Mouse (Mus musculus): Measurements from ENCODE around the gene Gm5108. TPM values are rescaled to one million over a fixed set of nuclear protein-coding genes. Genes with fewer than 3 reads are reported as not detected.

Gm5108 gene
- polyA plus RNA-seq, 1 experiment from 2014 or later: not detected

DNA sequence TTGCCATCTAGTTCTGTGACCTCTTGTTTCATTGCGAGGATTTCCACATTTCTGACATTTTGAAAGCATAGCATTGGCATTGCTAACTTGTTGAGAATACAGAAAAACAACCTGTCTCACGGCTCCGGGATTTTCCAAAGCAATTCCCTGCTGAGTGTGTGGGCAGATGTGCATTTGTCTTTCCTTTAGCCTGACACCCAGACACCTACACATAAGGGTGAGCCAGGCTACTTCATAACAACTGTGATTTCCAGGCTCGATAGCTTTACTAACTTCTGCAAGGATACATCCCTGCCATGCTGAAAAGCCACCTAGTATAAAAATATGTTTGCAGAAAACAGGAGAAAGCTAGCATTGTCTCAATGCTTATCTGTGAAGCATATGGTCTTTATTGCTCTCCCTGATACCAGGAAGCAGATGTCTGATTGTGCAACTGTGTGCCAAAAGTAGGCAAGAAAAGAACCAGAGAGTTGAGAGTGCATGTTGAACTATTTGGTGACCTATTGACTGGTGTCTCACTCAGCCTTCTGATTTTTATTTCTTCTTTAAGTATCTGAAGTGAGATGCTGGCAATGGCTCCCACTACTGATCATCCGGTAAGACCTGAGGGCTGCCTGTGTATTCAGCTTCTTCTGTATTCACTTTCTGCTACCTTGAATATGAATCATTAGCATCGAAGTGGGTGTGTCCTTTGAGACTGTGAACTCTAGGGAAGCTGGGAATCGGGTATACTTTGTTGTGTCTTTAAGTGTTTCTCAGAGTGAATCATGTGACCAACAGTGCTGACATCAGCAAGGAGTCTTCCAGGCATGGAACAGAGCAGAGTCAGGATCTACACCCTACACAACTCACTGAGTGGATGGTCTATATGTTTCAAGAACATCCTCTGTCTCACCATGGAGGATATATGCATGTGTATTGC lies 20.5 kb downstream of the Gm5108 start:
- no peak overlapping the region for H3K27ac ChIP-seq

DNA sequence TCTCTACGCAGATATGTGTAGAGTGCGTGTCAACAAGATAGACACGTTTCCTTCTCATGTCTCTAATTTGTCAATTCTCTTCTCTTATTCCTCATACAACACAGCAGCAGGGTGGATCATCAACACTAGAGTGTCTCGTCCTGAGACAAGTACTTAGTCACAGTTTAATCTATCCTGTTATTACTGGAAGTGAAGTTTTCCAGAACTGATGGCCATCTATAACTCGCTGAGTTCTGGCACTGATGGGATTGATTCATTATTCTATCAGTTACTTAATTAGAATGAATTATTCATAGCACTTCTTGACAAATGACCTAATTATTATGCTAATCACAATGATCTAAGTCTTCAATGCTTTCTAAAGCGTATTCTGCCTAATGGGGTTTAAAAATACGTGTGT lies 28.1 kb downstream of the Gm5108 start:
- Histone ChIP-seq H3K4me3 (replicated peaks) (no peak overlapping the region), H3K36me3 (no peaks in the 10 kb centered on the region), H3K4me2 (no peak overlapping the region), H3K4me1 (replicated peaks) (no peaks in the 10 kb centered on the region), H3K9ac (no peak overlapping the region), H3K27ac (no peak overlapping the region), H3K9me3 (replicated peaks) (no peaks in the 10 kb centered on the region), H3K27me3 (no peaks in the 10 kb centered on the region)
- 65% methylated on average over 7 of the region's 7 CpGs for WGBS (ENCODE audit: insufficient replicate concordance)
- no peak for DNase-seq
- ATAC-seq (ENCODE audit: low read depth): no peak

More for the DNA sequence above, 20.5 kb downstream of the Gm5108 start:
- DNase-seq: no peak
- Histone ChIP-seq H3K27me3 (no peaks in the 10 kb centered on the region), H3K4me2 (no peak overlapping the region), H3K9me3 (replicated peaks) (no peaks in the 10 kb centered on the region), H3K4me3 (replicated peaks) (no peak overlapping the region), H3K36me3 (no peaks in the 10 kb centered on the region), H3K9ac (no peak overlapping the region), H3K4me1 (replicated peaks) (no peaks in the 10 kb centered on the region)
- WGBS (ENCODE audit: insufficient replicate concordance): 57% methylated on average over 7 of the region's 7 CpGs
- no peak for ATAC-seq (ENCODE audit: low read depth)

DNA sequence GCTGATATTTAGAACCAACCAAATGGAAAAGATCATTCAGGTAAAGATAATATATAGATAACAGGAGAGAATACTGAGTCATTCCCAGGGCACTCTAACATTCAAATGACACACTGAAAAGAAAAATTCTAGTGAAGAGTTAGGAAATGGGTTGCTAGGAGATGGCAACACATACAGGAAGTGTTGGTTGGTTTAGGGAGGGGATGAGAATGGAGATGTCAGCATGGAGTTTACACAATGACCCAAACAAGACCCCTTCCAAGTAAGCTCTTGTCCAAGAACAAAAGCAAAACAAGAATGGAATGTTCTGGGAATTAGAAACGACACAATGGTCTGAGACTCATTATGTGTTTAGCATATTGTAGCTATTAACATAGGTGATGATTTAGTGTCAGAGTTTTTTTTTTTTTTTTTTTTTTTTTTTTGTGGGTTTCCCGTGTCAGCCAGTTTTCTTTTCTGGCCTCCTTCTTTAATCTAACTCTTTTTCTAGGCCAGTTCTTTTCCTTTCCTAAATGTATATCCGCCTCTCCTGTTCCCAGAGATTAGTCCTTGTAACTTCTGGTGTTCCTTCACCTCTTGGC lies 40.6 kb downstream of the Gm5108 start:
- WGBS (ENCODE audit: insufficient replicate concordance): 28% methylated on average over 3 of the region's 3 CpGs

DNA sequence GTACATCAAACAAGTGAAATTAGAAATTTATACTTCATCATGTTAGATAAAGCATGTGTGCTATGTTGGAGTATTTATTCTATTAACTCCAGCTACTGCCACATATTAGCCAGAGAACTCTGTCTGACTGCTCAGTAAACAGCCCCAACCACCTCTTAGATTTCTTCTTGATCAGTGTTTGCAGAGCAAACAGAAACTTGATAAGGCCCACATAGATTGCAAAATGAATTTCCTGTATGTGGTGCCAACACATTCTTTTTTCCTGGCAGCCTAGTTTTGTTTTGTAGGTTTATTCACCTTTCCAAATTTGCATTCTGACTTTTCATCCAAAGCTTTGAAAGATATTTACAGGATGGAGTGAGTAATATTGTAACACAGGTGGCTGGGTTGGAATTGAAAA lies 49.0 kb downstream of the Gm5108 start:
- H3K9ac ChIP-seq: no peak overlapping the region
- no peak overlapping the region for H3K4me2 ChIP-seq
- no peak overlapping the region for H3K4me3 ChIP-seq (replicated peaks)
- ATAC-seq (ENCODE audit: low read depth) (no peak), DNase-seq (no peak)
- no peak overlapping the region for H3K27ac ChIP-seq
- H3K9me3 ChIP-seq (replicated peaks): no peaks in the 10 kb centered on the region
- H3K27me3 ChIP-seq: no peaks in the 10 kb centered on the region
- no peaks in the 10 kb centered on the region for H3K36me3 ChIP-seq
- H3K4me1 ChIP-seq (replicated peaks): no peaks in the 10 kb centered on the region

More for the DNA sequence above, 40.6 kb downstream of the Gm5108 start:
- Histone ChIP-seq H3K27me3 (no peaks in the 10 kb centered on the region), H3K4me3 (replicated peaks) (no peak overlapping the region), H3K9me3 (replicated peaks) (no peaks in the 10 kb centered on the region), H3K9ac (no peak overlapping the region), H3K4me2 (no peak overlapping the region), H3K4me1 (replicated peaks) (no peaks in the 10 kb centered on the region), H3K27ac (no peak overlapping the region), H3K36me3 (no peaks in the 10 kb centered on the region)
- ATAC-seq (ENCODE audit: low read depth): no peak
- no peak for DNase-seq

DNA sequence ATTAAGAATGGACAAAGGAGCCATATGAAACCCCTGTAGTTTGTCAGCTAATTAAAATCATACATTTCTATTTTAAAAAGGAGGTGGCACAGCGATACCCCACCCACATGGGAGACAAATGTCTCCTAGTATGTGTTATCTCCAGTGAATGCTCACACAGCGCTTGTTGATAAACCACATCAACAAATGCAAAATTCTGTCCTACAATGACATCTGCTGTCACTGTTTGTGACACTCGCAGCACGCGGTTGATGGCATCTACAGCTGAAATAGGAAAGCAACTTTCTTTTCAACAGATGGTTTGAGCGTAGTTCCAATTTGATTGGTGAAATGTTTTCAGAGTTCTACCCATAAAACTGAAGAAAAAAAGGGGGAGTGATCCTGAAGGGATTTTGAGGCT lies 61.1 kb downstream of the Gm5108 start:
- Histone ChIP-seq H3K4me3 (replicated peaks) (no peak overlapping the region), H3K9me3 (replicated peaks) (no peaks in the 10 kb centered on the region), H3K36me3 (no peaks in the 10 kb centered on the region), H3K27me3 (no peaks in the 10 kb centered on the region), H3K4me1 (replicated peaks) (no peaks in the 10 kb centered on the region), H3K9ac (no peak overlapping the region), H3K4me2 (no peak overlapping the region), H3K27ac (no peak overlapping the region)
- 58% methylated on average over 6 of the region's 6 CpGs for WGBS (ENCODE audit: insufficient replicate concordance)
- DNase-seq (no peak), ATAC-seq (ENCODE audit: low read depth) (no peak)

DNA sequence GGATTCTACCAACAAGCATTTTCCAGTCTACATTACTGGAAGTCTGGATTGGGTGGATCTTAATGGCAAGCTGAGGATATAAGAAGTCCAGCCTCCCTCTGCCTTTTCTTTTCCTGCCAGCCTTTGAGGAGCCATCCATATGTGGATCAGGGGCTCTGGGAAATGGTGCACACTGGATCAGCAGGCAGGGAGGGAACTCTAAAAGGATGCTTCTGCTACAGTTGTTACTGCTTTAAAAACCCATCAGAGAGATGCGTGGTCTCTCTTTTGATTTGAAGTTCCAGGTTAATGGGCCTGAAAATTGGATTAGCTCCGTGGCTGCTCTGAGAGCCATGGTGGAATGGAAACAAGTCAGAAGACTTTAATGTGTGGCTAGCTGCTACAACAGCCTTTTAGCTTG lies 62.4 kb downstream of the Gm5108 start:
- no peaks in the 10 kb centered on the region for H3K27me3 ChIP-seq
- H3K36me3 ChIP-seq: no peaks in the 10 kb centered on the region
- H3K9ac ChIP-seq: no peak overlapping the region
- no peak overlapping the region for H3K4me3 ChIP-seq (replicated peaks)
- DNase-seq (no peak), ATAC-seq (ENCODE audit: low read depth) (no peak)
- 55% methylated on average over 2 of the region's 2 CpGs for WGBS (ENCODE audit: insufficient replicate concordance)
- H3K4me1 ChIP-seq (replicated peaks): no peaks in the 10 kb centered on the region
- no peaks in the 10 kb centered on the region for H3K9me3 ChIP-seq (replicated peaks)
- no peak overlapping the region for H3K27ac ChIP-seq
- H3K4me2 ChIP-seq: no peak overlapping the region

DNA sequence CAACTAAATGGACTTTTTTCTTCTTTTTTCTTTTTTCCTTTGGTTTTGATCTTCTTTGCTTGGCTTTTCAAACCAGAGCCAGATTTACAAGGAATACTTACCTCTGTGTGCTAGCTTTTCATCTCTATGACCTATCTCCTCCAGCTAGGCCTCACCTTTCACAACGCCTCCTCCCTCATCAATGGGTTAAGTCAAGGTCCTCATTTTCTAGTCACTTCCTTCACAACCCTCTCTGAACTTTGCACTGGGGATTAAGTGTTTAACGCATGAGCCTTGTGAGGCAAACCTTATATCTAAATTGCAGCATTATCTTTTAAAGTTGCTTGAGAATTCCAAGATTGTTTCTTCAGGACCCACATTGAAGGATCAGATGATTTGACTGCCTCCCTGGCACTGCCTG lies 63.0 kb downstream of the Gm5108 start:
- Histone ChIP-seq H3K27me3 (no peaks in the 10 kb centered on the region), H3K9ac (no peak overlapping the region), H3K36me3 (no peaks in the 10 kb centered on the region), H3K4me3 (replicated peaks) (no peak overlapping the region), H3K9me3 (replicated peaks) (no peaks in the 10 kb centered on the region), H3K4me2 (no peak overlapping the region), H3K4me1 (replicated peaks) (no peaks in the 10 kb centered on the region), H3K27ac (no peak overlapping the region)
- DNase-seq: no peak
- no peak for ATAC-seq (ENCODE audit: low read depth)
- WGBS (ENCODE audit: insufficient replicate concordance): 74% methylated on average over 2 of the region's 2 CpGs

DNA sequence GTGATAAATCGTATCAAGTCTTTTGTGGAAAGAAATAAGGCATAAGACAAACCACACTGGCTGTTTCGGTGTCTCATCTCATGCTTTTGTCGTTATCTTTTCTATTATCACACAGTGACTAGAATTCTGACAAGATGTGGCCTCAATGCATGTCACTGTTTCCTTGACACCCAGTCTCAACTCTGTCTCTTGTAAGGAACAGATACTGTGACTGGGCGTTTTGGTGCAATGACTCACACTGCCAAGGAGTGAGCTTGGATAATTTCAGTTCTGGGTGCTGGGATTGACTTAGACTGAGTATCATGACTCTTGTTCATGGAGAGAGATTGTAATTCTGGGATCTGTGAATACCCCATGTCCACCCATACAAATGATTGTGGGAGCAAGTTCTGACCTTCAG lies 65.6 kb downstream of the Gm5108 start:
- Histone ChIP-seq H3K4me2 (no peak overlapping the region), H3K4me1 (replicated peaks) (no peaks in the 10 kb centered on the region), H3K4me3 (replicated peaks) (no peak overlapping the region), H3K36me3 (no peaks in the 10 kb centered on the region), H3K9me3 (replicated peaks) (no peaks in the 10 kb centered on the region), H3K9ac (no peak overlapping the region), H3K27ac (no peak overlapping the region), H3K27me3 (no peaks in the 10 kb centered on the region)
- DNase-seq: no peak
- WGBS (ENCODE audit: insufficient replicate concordance): 36% methylated on average over 4 of the region's 4 CpGs
- no peak for ATAC-seq (ENCODE audit: low read depth)

DNA sequence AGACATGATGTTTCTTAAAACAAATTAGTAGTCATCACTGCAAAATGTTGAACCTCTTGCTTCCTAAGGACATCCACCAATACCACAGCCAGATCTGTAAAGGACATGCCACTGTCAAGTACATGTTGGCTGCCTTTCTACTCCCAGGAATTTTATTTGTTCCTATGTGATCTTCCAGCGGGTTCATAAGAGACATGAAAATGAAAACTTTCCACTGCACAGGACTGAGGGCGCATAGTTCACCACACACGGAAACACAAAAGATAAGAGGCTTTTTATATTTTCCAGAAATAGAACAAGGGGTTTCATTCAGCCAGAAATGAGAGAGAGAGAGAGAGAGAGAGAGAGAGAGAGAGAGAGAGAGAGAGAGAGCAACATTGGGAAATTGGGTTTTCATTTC lies 70.1 kb downstream of the Gm5108 start:
- WGBS (ENCODE audit: insufficient replicate concordance): 28% methylated on average over 3 of the region's 3 CpGs
- Histone ChIP-seq H3K36me3 (no peaks in the 10 kb centered on the region), H3K9ac (no peak overlapping the region), H3K27ac (no peak overlapping the region), H3K27me3 (no peaks in the 10 kb centered on the region; the same call in 1 of the 2 replicates), H3K4me3 (replicated peaks) (no peak overlapping the region), H3K9me3 (replicated peaks) (no peaks in the 10 kb centered on the region), H3K4me1 (replicated peaks) (no peaks in the 10 kb centered on the region), H3K4me2 (no peak overlapping the region)
- ATAC-seq (ENCODE audit: low read depth) (no peak), DNase-seq (no peak)

DNA sequence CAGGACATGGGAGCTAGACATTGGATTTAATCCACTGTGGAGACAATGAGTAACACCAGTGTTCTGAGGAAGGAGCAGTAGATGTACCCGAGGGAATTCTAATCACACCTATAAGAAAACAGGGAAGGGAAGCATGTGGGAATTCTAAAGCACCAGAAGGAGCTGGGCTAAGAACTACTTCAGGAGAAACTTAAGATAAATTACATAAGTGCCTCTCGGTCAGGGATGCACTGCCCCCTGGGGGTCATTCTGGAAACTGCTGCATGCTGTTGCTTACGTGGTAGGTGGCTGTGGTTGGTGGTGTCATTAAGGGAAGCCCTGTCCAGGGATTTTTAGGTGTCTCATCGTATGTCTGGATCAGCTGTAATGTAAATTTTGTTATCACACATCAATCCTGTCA lies 71.1 kb downstream of the Gm5108 start:
- Histone ChIP-seq H3K9ac (no peak overlapping the region), H3K36me3 (no peaks in the 10 kb centered on the region), H3K4me1 (replicated peaks) (no peaks in the 10 kb centered on the region), H3K4me2 (no peak overlapping the region), H3K27ac (no peak overlapping the region), H3K4me3 (replicated peaks) (no peak overlapping the region), H3K9me3 (replicated peaks) (no peaks in the 10 kb centered on the region), H3K27me3 (no peaks in the 10 kb centered on the region; the same call in 1 of the 2 replicates)
- ATAC-seq (ENCODE audit: low read depth): no peak
- DNase-seq: peak; percentile 42
- WGBS (ENCODE audit: insufficient replicate concordance): 4% methylated on average over 4 of the region's 4 CpGs

DNA sequence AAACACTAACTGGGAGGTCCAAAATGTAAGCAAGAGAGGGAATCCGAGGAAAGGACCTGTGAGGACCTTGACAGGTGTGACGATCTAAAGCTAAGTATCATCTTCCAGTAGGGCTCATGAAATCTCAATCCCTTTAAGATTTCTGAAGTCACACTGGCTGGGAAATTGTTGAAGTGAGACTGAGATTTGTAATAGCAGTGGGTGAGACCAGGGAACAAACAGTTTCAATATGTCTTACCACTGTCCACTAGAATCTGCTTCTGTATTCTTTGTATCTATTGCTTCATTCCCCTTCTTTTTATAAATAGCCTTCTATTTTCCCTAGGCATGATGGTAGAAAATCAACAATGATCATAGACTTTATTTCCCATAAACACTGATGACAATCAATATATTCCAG lies 79.4 kb downstream of the Gm5108 start:
- DNase-seq (no peak), ATAC-seq (ENCODE audit: low read depth) (no peak)
- Histone ChIP-seq H3K4me3 (replicated peaks) (no peak overlapping the region), H3K36me3 (no peaks in the 10 kb centered on the region), H3K9ac (no peak overlapping the region), H3K27me3 (no peaks in the 10 kb centered on the region), H3K4me2 (no peak overlapping the region), H3K27ac (no peak overlapping the region), H3K9me3 (replicated peaks) (no peaks in the 10 kb centered on the region), H3K4me1 (replicated peaks) (no peaks in the 10 kb centered on the region)
- WGBS (ENCODE audit: insufficient replicate concordance): 62% methylated on average over 2 of the region's 2 CpGs

Measured in liver, embryonic 13.5 days (tissue).